Mouse (Mus musculus) liver, adult 2 months (tissue): ENCODE measurements around the gene 1500009C09Rik.

Source experiments
- CTCF ChIP-seq: fragments of 200-500 bp; IDR thresholded peaks from 2 replicates; pipeline ENCODE4 v1.5.1; 2011; ENCODE audit warnings: low read depth, low read length, control low read depth
- POLR2A ChIP-seq: fragments of 200-500 bp; IDR thresholded peaks from 2 replicates; pipeline ENCODE4 v1.6.1; 2011; ENCODE audit warnings: low read length, control low read depth; ENCODE audit not compliant: insufficient read depth; ENCODE audit errors: extremely low read depth

DNA sequence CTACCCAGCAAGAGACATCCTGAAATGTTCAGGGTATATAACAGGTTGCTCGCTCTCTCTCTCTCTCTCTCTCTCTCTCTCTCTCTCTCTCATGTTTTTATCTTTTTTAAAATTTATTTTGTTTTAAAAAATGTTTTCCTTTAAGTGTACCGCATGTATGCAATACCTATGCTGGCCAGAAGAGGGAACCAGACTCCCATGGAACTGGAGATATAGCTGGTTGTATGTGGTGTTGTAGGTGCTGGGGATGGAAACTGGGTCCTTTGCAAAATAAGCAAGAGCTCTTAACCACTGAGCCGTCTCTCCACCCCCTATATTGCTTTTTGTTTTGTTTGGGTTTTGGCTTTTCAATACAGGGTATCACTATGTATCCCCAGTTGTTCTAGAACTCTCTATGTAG is 618 bp upstream of the 1500009C09Rik start:
- TF ChIP-seq CTCF (no peak), POLR2A (no peak)
